Mouse (Mus musculus) subcutaneous adipose tissue, adult 2 months (tissue): ENCODE results near the gene Btbd35f11. TPM values are rescaled to one million over a fixed set of nuclear protein-coding genes. Genes with fewer than 3 reads are reported as not detected.

Source experiments
- polyA plus RNA-seq: library from polyadenylated mRNA; depleted of rRNA; stranded (reverse); fragments of >200 nt; gene quantifications from 2 replicates; pipeline ENCODE4 v1.2.3, GENCODE M21; 2012; ENCODE audit warnings: low replicate concordance; rRNA removed

The Btbd35f11 gene
- not detected in 2 replicates for polyA plus RNA-seq

GRCm38 (mm10) chrX:3443590-3443989, at the start of gene Btbd35f11:
Btbd35f11 (minus strand) TSS chrX:3443690.

Other genes with a start within 250 kb of the Btbd35f11 start
- not detected in 2 replicates for gene Btbd35f24, start 247.9 kb downstream of the Btbd35f11 start, polyA plus RNA-seq